Mouse (Mus musculus) CH12.LX (cell line): ENCODE measurements around the gene Ywhab. TPM values are rescaled to one million over a fixed set of nuclear protein-coding genes. Genes with fewer than 3 reads are reported as not detected.
A peak's percentile ranks its signal among the peaks of the same experiment; 100 is the strongest.

Source experiments
- DNase-seq: peaks from one replicate; pipeline ENCODE4 v3.0.0-alpha.2; 2013; ENCODE audit errors: extremely low read depth
- H3K27ac ChIP-seq: 2 replicates; pipeline ENCODE4 v1.5.1; 2012; ENCODE audit warnings: low read depth, mild to moderate bottlenecking, control low read depth, moderate library complexity; ENCODE audit not compliant: insufficient read depth
- H3K27me3 ChIP-seq: replicated peaks from 2 replicates; pipeline ENCODE3; 2012; ENCODE audit warnings: inconsistent platforms
- H3K36me3 ChIP-seq, 2 experiments: replicated peaks in 1 of 2; 2 replicates each; pipeline versions ENCODE3 to v1.6.1; 2012; ENCODE audit warnings: inconsistent platforms in 1 of 2, low read length in 1 of 2, mild to moderate bottlenecking in 1 of 2, mixed read lengths in 1 of 2, moderate library complexity in 1 of 2; ENCODE audit not compliant: control insufficient read depth in 1 of 2, insufficient read depth in 1 of 2
- H3K4me1 ChIP-seq, 2 experiments: 2 replicates each; pipeline ENCODE4 v1.6.1; 2012; ENCODE audit warnings: inconsistent platforms in 1 of 2, moderate library complexity in 1 of 2; ENCODE audit not compliant: insufficient read depth in 2 of 2, control insufficient read depth in 1 of 2
- H3K4me2 ChIP-seq: 2 replicates; pipeline ENCODE4 v1.6.1; 2012; ENCODE audit warnings: low read depth, mild to moderate bottlenecking, control low read depth; ENCODE audit not compliant: poor library complexity, insufficient read depth, severe bottlenecking
- H3K4me3 ChIP-seq, 3 experiments: fragments of 150-350 bp in 1 of 3; sonication (generic) in 1 of 3; replicated peaks in 1 of 3; 2 replicates each; pipeline versions ENCODE3 to v1.5.1; 2011 to 2012; ENCODE audit warnings: low read depth in 2 of 3, low read length in 2 of 3, mild to moderate bottlenecking in 2 of 3, moderate library complexity in 2 of 3, control low read depth in 1 of 3, improper control_type of control experiment in 1 of 3, inconsistent platforms in 1 of 3, mixed read lengths in 1 of 3; ENCODE audit not compliant: poor library complexity in 1 of 3
- H3K79me2 ChIP-seq: replicated peaks from 2 replicates; pipeline ENCODE4 v1.6.1; 2012; ENCODE audit warnings: mild to moderate bottlenecking, moderate library complexity; ENCODE audit not compliant: control insufficient read depth, poor library complexity, insufficient read depth, severe bottlenecking; ENCODE audit errors: extremely low read depth
- H3K9ac ChIP-seq: 2 replicates; pipeline ENCODE4 v1.6.1; 2012; ENCODE audit warnings: low read depth, mild to moderate bottlenecking, control low read depth, moderate library complexity; ENCODE audit not compliant: insufficient read depth
- H3K9me3 ChIP-seq: replicated peaks from 2 replicates; pipeline ENCODE3; 2012; ENCODE audit warnings: low read length, inconsistent platforms, mixed read lengths
- BHLHE40 ChIP-seq: IDR thresholded peaks from 2 replicates; pipeline ENCODE4 v1.6.1; 2011; ENCODE audit warnings: mild to moderate bottlenecking, low read depth, low read length, improper control_type of control experiment
- CTCF ChIP-seq, 2 experiments: IDR thresholded peaks in 1 of 2; conservative IDR thresholded peaks in 1 of 2; 2 replicates each; pipeline ENCODE4 v1.5.1; 2011 to 2012; ENCODE audit warnings: low read depth in 2 of 2, low read length in 2 of 2, improper control_type of control experiment in 1 of 2, inconsistent platforms in 1 of 2, mild to moderate bottlenecking in 1 of 2, moderate library complexity in 1 of 2
- JUN ChIP-seq: IDR thresholded peaks from 2 replicates; pipeline ENCODE4 v1.6.1; 2011; ENCODE audit warnings: low read depth, mild to moderate bottlenecking, low read length, improper control_type of control experiment, moderate library complexity; ENCODE audit not compliant: insufficient read depth
- KAT2A ChIP-seq: IDR thresholded peaks from 2 replicates; pipeline ENCODE4 v1.6.1; 2012; ENCODE audit warnings: low read length, improper control_type of control experiment, inconsistent platforms; ENCODE audit not compliant: insufficient replicate concordance
- MAFK ChIP-seq: IDR thresholded peaks from 2 replicates; pipeline ENCODE4 v1.6.1; 2011; ENCODE audit warnings: low read length, improper control_type of control experiment; ENCODE audit not compliant: insufficient replicate concordance
- MXI1 ChIP-seq: IDR thresholded peaks from 2 replicates; pipeline ENCODE4 v1.6.1; 2011; ENCODE audit warnings: mild to moderate bottlenecking, low read depth, low read length, improper control_type of control experiment
- SIN3A ChIP-seq: IDR thresholded peaks from 2 replicates; pipeline ENCODE4 v1.6.1; 2012; ENCODE audit warnings: low read length, improper control_type of control experiment, inconsistent platforms
- USF2 ChIP-seq: conservative IDR thresholded peaks from 2 replicates; pipeline ENCODE4 v1.6.1; 2011; ENCODE audit warnings: low read depth, low read length, improper control_type of control experiment
- ZKSCAN1 ChIP-seq: IDR thresholded peaks from 2 replicates; pipeline ENCODE4 v1.6.1; 2012; ENCODE audit warnings: low read depth, inconsistent platforms, low read length, improper control_type of control experiment, borderline replicate concordance
- dilution Hi-C: fragments of 300-500 bp; cut with MboI; formaldehyde crosslinking; loops from 2 replicates; pipeline ENCODE4 v1.14.3; 2020; ENCODE audit warnings: low sequenced_read_pairs; ENCODE audit not compliant: extremely low pct_unique_long_range_greater_than_20kb, extremely low pct_ligation_motif_present
- in situ Hi-C: fragments of 300-500 bp; cut with MboI; formaldehyde crosslinking; loops from 3 replicates; pipeline ENCODE4 v1.14.3; 2019; ENCODE audit warnings: low sequenced_read_pairs, low pct_ligation_motif_present, low pct_unique_long_range_greater_than_20kb, mixed read lengths
- polyA plus RNA-seq: library from polyadenylated mRNA; unstranded; fragments of >175 nt; gene quantifications from 2 replicates; pipeline ENCODE4 v1.2.1, GENCODE M21; 2012; ENCODE audit warnings: low read depth; ENCODE audit not compliant: insufficient read length
- total RNA-seq, 2 experiments: library from RNA; depleted of rRNA; stranded (reverse); fragments of 300-350 nt in 1 of 2; fragments of >200 nt in 1 of 2; gene quantifications; 2 replicates each; pipeline ENCODE4 v1.2.3; 2012 to 2014

The Ywhab gene
- total and polyA plus RNA-seq, 3 experiments, result 41.6 to 159 (median 59.8) TPM

- Histone ChIP-seq H3K9ac (no peak within 1 kb of the TSS), H3K79me2 (no peaks in the 10 kb centered on the region), H3K4me2 (no peak within 1 kb of the TSS), H3K27me3 (no peaks in the 10 kb centered on the region), H3K27ac (no peak within 1 kb of the TSS), H3K36me3 (peaks cover 0 to 4% of the 10 kb centered on the region in 2 experiments), H3K4me3 (no peak within 1 kb of the TSS), H3K4me1 (no peaks in the 10 kb centered on the region), H3K9me3 (no peaks in the 10 kb centered on the region)
- TF ChIP-seq BHLHE40 (no peak), SIN3A (no peak), USF2 (no peak)
- DNase-seq, result no peak
- in situ Hi-C loops, result no loop called here
- dilution Hi-C loops, result no loop called here
These were observed 30.4 kb downstream of the Ywhab start, which contains the start of gene Pabpc1l for GRCm38 (mm10) chr2:164025150-164025549. Pabpc1l (plus strand) TSS chr2:164025450.

GRCm38 (mm10) chr2:164031147-164031546, 36.4 kb downstream of the Ywhab start:
- Histone ChIP-seq H3K4me3 (no peak overlapping the region), H3K9me3 (peaks cover 4% of the 10 kb centered on the region), H3K4me1 (no peaks in the 10 kb centered on the region), H3K79me2 (no peaks in the 10 kb centered on the region), H3K27me3 (no peaks in the 10 kb centered on the region), H3K27ac (no peak overlapping the region), H3K4me2 (no peak overlapping the region)
- dilution Hi-C loops, result no loop called here
- in situ Hi-C loops, result no loop called here
- TF ChIP-seq MXI1 (no peak), JUN (no peak), ZKSCAN1 (no peak), MAFK (no peak)
- TF ChIP-seq, all 38 proteins: peak for 0
- DNase-seq, result no peak
- Histone ChIP-seq H3K9ac (no peak overlapping the region), H3K36me3 (no peaks in the 10 kb centered on the region)

- dilution Hi-C loops, result no loop called here
- Histone ChIP-seq H3K27me3 (no peaks in the 10 kb centered on the region), H3K79me2 (no peaks in the 10 kb centered on the region), H3K9ac (no peak overlapping the region), H3K27ac (no peak overlapping the region), H3K4me1 (no peaks in the 10 kb centered on the region), H3K9me3 (peaks cover 4% of the 10 kb centered on the region), H3K4me3 (no peak overlapping the region), H3K4me2 (no peak overlapping the region), H3K36me3 (no peaks in the 10 kb centered on the region)
- in situ Hi-C loops, result no loop called here
- no peak for DNase-seq
- TF ChIP-seq CTCF (conservative IDR thresholded peaks at IDR 0.05 in 1 of 2, IDR thresholded peaks at IDR 0.05 in 1 of 2; ENCODE audit: low read depth in 2 of 2, low read length in 2 of 2) (peak in 1 of 2 experiments; percentile 13; a peak in 1 of 4 replicates), KAT2A (no peak)
These were observed 38.2 kb downstream of the Ywhab start for GRCm38 (mm10) chr2:164032973-164033372.
